Mouse (Mus musculus): ENCODE data around the gene Ppid. TPM values are rescaled to one million over a fixed set of nuclear protein-coding genes. Genes with fewer than 3 reads are reported as not detected.

Ppid gene
- polyA plus RNA-seq, 1 experiment from 2014 or later: 152 TPM

DNA sequence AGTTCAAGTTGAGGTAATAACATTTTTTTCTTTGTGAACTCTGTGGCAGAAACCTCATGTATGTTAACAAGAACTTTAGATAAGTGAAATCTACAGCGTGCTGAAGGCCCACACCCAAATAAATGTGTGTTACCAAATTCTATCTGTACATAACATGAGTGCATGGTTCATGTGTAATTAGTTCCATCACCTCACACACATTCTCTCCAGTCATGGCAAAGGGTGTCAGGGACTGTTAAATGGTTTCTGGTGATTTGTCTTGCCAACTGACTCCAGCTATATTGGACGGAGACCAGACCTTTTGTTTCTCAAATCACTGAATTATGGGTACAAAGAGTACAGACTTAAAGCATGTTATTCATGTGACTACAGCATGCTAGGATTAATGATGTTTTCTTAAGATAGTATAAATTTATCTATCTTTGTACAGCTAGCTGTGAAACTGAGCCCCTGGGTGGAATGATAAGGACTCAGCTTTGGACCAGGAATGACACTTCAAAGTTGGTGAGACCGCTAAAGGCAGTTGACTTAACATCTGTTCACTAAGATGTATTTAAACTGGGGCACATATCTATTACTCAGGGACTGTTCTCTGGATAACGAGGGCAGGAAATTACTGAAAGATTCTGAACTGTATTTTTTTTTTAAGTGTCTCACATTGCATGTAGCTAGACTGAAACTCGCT is 11.1 kb upstream of the Ppid start:
- Histone ChIP-seq H3K27ac (ENCODE audit: low read length) (no peak overlapping the region), H3K4me2 (ENCODE audit: low read depth, low read length) (no peak overlapping the region), H3K4me3 (ENCODE audit: low read length) (no peak overlapping the region), H3K4me1 (replicated peaks; ENCODE audit: control insufficient read depth, insufficient read depth, low read length) (no peaks in the 10 kb centered on the region), H3K27me3 (ENCODE audit: control insufficient read depth, insufficient read depth, low read depth, low read length) (no peaks in the 10 kb centered on the region), H3K36me3 (ENCODE audit: control insufficient read depth, insufficient read depth, low read length) (no peaks in the 10 kb centered on the region), H3K9me3 (ENCODE audit: control insufficient read depth, low read length) (no peaks in the 10 kb centered on the region), H3K9ac (ENCODE audit: low read length) (no peak overlapping the region)
- ATAC-seq (ENCODE audit: low read depth): no peak
- WGBS: 56% methylated on average over 5 of the region's 5 CpGs

GRCm38 (mm10) chr3:79586804-79587203 is 4.3 kb upstream of the Ppid start:
- H3K36me3 ChIP-seq (ENCODE audit: control insufficient read depth, insufficient read depth, low read length): no peaks in the 10 kb centered on the region
- H3K27ac ChIP-seq (ENCODE audit: low read length): no peak overlapping the region
- 6% methylated on average over 6 of the region's 6 CpGs for WGBS
- no peak overlapping the region for H3K9ac ChIP-seq (ENCODE audit: low read length)
- no peaks in the 10 kb centered on the region for H3K27me3 ChIP-seq (ENCODE audit: control insufficient read depth, insufficient read depth, low read depth, low read length)
- H3K4me3 ChIP-seq (ENCODE audit: low read length): no peak overlapping the region
- H3K4me1 ChIP-seq (replicated peaks; ENCODE audit: control insufficient read depth, insufficient read depth, low read length): no peaks in the 10 kb centered on the region; the same call in 1 of the 2 replicates
- no peaks in the 10 kb centered on the region for H3K9me3 ChIP-seq (ENCODE audit: control insufficient read depth, low read length)
- H3K4me2 ChIP-seq (ENCODE audit: low read depth, low read length): no peak overlapping the region
- ATAC-seq (ENCODE audit: low read depth): peak; percentile 65

DNA sequence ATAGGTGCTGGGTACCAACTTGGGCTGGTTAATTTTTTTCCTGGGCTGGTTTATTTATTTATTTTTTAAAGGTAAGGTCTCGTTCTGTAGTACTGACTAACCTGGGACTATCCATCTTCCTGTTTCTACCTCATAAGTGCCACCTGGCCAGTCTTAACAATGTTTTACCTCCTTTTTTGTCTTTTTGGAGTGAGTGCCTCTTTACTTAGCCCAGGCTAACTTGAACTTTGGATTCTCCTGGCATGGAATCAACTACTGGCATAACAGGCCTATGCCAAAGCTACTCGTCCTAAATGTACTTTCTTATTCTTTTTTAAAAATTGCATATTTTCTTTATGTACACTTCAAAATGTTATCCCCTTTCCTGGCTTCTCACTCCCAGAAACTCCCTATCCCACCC is 1.5 kb upstream of the Ppid start:
- no peak for ATAC-seq (ENCODE audit: low read depth)
- Histone ChIP-seq H3K36me3 (ENCODE audit: control insufficient read depth, insufficient read depth, low read length) (no peaks in the 10 kb centered on the region; the same call in 1 of the 2 replicates), H3K27me3 (ENCODE audit: control insufficient read depth, insufficient read depth, low read depth, low read length) (no peaks in the 10 kb centered on the region), H3K4me1 (replicated peaks; ENCODE audit: control insufficient read depth, insufficient read depth, low read length) (peaks cover 10% of the 10 kb centered on the region), H3K27ac (ENCODE audit: low read length) (no peak overlapping the region), H3K4me3 (ENCODE audit: low read length) (no peak overlapping the region), H3K9me3 (ENCODE audit: control insufficient read depth, low read length) (no peaks in the 10 kb centered on the region), H3K4me2 (ENCODE audit: low read depth, low read length) (no peak overlapping the region), H3K9ac (ENCODE audit: low read length) (no peak overlapping the region)
- WGBS: 66% methylated on average over 2 of the region's 2 CpGs

DNA sequence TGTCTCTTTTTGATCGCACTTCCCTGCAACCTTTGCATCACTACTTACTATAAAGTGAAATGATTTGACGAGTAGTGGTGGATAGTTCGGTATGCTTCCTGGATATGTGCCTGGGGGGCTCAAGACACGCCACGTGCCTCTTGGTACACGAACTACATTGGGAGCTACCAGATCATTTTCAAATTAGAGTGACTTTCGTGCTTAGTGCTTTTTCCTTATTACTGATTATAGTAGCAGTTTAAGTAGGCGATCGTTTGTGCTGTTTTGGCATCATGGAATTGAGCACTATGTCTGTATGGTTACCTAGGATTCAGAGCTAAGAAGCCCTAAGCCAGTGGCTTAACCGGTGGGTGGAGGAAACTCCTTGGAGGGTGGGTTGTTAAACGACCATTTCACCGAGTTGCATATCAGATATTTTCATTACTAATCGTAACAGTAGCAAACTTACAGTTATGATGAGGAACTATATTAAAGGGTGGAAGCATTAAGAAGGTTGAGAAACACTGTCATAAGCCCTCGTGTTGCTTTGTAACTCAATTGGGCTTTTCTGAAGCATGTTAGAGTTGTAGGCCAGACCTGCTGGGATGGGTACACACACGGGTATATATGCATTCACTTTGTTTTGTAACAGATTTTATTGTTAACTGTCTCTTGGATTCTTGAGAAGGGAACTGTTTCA is 790 bp downstream of the Ppid start:
- ATAC-seq (ENCODE audit: low read depth): peak; percentile 26
- peak overlapping the region; percentile 89 for H3K27ac ChIP-seq (ENCODE audit: low read length)
- H3K9ac ChIP-seq (ENCODE audit: low read length): peak overlapping the region; percentile 93
- peak overlapping the region; percentile 91 for H3K4me3 ChIP-seq (ENCODE audit: low read length)
- H3K36me3 ChIP-seq (ENCODE audit: control insufficient read depth, insufficient read depth, low read length): peaks cover 15% of the 10 kb centered on the region
- no peaks in the 10 kb centered on the region for H3K9me3 ChIP-seq (ENCODE audit: control insufficient read depth, low read length)
- WGBS: 1% methylated on average over 15 of the region's 15 CpGs
- H3K27me3 ChIP-seq (ENCODE audit: control insufficient read depth, insufficient read depth, low read depth, low read length): no peaks in the 10 kb centered on the region
- peak overlapping the region; percentile 86 for H3K4me2 ChIP-seq (ENCODE audit: low read depth, low read length)
- H3K4me1 ChIP-seq (replicated peaks; ENCODE audit: control insufficient read depth, insufficient read depth, low read length): peaks cover 10% of the 10 kb centered on the region

DNA sequence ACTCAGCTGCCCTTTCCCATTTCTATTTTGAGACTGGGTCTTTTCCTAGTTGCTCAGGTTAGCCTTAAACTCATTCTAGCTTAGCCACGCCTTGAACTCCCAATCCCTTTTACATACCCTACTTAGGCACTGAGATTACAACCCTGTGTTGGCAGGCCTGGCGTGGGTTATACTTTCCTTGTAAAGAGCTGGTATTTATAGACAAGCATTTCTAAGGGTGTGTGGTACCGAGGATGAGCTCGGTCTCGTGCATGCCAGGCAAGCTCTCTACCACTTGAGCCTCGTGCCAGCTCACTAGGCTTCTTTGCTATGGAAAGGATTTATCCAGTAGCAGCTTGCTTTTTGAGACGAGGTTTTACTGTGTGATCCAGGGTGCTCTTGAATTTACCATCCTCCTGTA is 4.3 kb downstream of the Ppid start:
- Histone ChIP-seq H3K36me3 (ENCODE audit: control insufficient read depth, insufficient read depth, low read length) (peaks cover 35% of the 10 kb centered on the region), H3K27me3 (ENCODE audit: control insufficient read depth, insufficient read depth, low read depth, low read length) (no peaks in the 10 kb centered on the region), H3K4me2 (ENCODE audit: low read depth, low read length) (no peak overlapping the region), H3K4me1 (replicated peaks; ENCODE audit: control insufficient read depth, insufficient read depth, low read length) (peaks cover 10% of the 10 kb centered on the region), H3K9ac (ENCODE audit: low read length) (no peak overlapping the region), H3K9me3 (ENCODE audit: control insufficient read depth, low read length) (no peaks in the 10 kb centered on the region), H3K27ac (ENCODE audit: low read length) (no peak overlapping the region), H3K4me3 (ENCODE audit: low read length) (no peak overlapping the region)
- ATAC-seq (ENCODE audit: low read depth): no peak
- WGBS: 90% methylated on average over 7 of the region's 7 CpGs

DNA sequence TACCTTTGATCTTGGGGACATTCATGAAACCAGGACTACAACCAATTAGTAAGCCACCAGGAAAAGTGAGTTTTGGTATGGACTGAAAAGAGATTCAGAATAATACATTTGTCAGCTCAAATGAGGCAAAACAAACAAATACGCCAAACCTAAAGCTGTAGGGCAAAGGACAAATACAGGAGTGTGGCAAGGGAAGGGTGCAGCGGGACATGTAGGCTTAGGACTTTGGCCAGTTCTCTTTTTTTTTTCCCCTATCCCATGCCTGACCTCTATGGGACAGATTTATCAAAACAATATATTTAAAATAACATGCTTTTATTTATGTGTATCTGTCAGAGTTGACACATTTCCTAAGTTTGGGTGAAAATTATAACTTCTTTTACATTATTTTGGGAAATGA is 18.7 kb downstream of the Ppid start:
- Histone ChIP-seq H3K36me3 (ENCODE audit: control insufficient read depth, insufficient read depth, low read length) (peaks cover 27% of the 10 kb centered on the region), H3K9ac (ENCODE audit: low read length) (no peak overlapping the region), H3K4me2 (ENCODE audit: low read depth, low read length) (no peak overlapping the region), H3K9me3 (ENCODE audit: control insufficient read depth, low read length) (no peaks in the 10 kb centered on the region), H3K27me3 (ENCODE audit: control insufficient read depth, insufficient read depth, low read depth, low read length) (no peaks in the 10 kb centered on the region), H3K27ac (ENCODE audit: low read length) (no peak overlapping the region), H3K4me3 (ENCODE audit: low read length) (no peak overlapping the region), H3K4me1 (replicated peaks; ENCODE audit: control insufficient read depth, insufficient read depth, low read length) (no peaks in the 10 kb centered on the region)
- WGBS: 83% methylated on average over 2 of the region's 2 CpGs
- ATAC-seq (ENCODE audit: low read depth): no peak

DNA sequence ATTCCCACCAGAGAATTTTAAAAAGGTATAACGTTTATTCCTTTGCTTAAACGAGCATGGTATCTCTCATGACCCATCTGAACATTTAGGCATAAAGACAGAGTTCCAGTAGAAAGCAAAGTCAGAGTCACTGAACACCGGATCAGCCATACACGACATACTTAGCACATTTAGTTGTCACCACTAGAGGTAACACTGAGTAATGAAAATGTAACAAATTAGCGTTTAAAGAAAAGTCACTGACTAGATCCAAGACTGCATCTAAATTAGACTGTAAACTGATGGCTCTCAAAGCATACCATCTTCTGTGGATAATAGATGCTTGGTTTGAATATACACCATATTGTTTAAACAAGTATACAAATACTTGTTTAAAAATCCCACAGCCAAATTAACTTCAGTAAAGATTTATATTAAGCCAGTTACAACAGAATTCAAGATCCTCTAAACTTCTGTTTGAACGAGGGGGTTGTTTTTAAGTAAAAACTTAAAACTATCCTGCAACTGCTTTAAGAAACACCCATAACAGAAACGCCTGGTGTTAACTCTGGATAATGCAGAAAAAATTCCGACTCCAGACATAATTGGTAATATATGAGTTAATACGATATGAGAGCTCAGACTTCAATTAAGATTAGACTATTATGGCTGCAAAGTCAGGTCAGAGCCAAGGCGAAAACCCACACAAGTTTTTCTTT is 36.5 kb downstream of the Ppid start:
- Histone ChIP-seq H3K9me3 (ENCODE audit: control insufficient read depth, low read length) (no peaks in the 10 kb centered on the region), H3K4me1 (replicated peaks; ENCODE audit: control insufficient read depth, insufficient read depth, low read length) (peaks cover 5% of the 10 kb centered on the region; the same call in 1 of the 2 replicates), H3K4me3 (ENCODE audit: low read length) (peak overlapping the region; percentile 79), H3K27me3 (ENCODE audit: control insufficient read depth, insufficient read depth, low read depth, low read length) (no peaks in the 10 kb centered on the region), H3K9ac (ENCODE audit: low read length) (peak overlapping the region; percentile 66), H3K36me3 (ENCODE audit: control insufficient read depth, insufficient read depth, low read length) (peaks cover 11% of the 10 kb centered on the region), H3K27ac (ENCODE audit: low read length) (no peak overlapping the region), H3K4me2 (ENCODE audit: low read depth, low read length) (peak overlapping the region; percentile 59)
- WGBS: 18% methylated on average over 10 of the region's 10 CpGs
- ATAC-seq (ENCODE audit: low read depth): no peak

- Histone ChIP-seq H3K9me3 (ENCODE audit: control insufficient read depth, low read length) (no peaks in the 10 kb centered on the region), H3K4me1 (replicated peaks; ENCODE audit: control insufficient read depth, insufficient read depth, low read length) (peaks cover 5% of the 10 kb centered on the region; the same call in 1 of the 2 replicates), H3K4me3 (ENCODE audit: low read length) (peak overlapping the region; percentile 79), H3K36me3 (ENCODE audit: control insufficient read depth, insufficient read depth, low read length) (peaks cover 16% of the 10 kb centered on the region), H3K9ac (ENCODE audit: low read length) (peak overlapping the region; percentile 66), H3K4me2 (ENCODE audit: low read depth, low read length) (peak overlapping the region; percentile 59), H3K27me3 (ENCODE audit: control insufficient read depth, insufficient read depth, low read depth, low read length) (no peaks in the 10 kb centered on the region), H3K27ac (ENCODE audit: low read length) (peak overlapping the region; percentile 67)
- ATAC-seq (ENCODE audit: low read depth): no peak
- 1% methylated on average over 9 of the region's 9 CpGs for WGBS
Observed at GRCm38 (mm10) chr3:79628182-79628560, 37.0 kb downstream of the Ppid start.
